Comparison of ENCODE assay signal across 10 mouse cellular contexts in the genomic region with DNA sequence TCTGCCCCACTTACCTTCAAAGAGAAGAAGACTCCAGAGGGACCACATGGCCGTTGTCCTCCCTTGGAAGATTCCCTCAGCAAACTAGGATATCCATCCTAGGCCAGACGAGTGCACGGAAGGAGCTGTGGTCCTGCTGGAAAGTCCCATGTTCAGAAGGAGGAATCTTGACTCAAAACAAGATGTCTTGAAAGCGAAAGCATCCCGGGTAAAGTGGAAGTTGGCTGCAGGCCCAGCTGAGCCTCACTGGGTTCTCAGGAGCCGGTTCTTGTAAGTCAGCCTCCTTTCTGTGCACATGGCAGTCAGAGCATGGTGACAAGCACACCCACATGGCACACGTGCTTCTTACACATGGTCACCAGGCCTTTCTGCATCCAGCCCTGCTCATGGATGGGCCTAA. TPM values are rescaled to one million over a fixed set of nuclear protein-coding genes. Genes with fewer than 3 reads are reported as not detected.
A peak's percentile ranks its signal among the peaks of the same experiment; 100 is the strongest.
DNase-seq lines count a peak whose midpoint lies in the region; ATAC-seq and TF ChIP-seq lines count a peak whose summit lies in the region.
"Had no signal": no experiment of that assay in that cellular context is flagged by ENCODE, and none has a peak within 500 bp of the region (broad histone marks: within the 10 kb centered on the region; RNA-seq: fewer than 3 reads in every experiment).

Slamf8 (minus strand) TSS at position 184 of the 400 bp plus-strand sequence.

- no peak within 1 kb of the TSS for H3K27ac ChIP-seq in lung, embryonic 14.5 days (ENCODE audit: low read depth)
- H3K27ac ChIP-seq in forebrain, postnatal 0 days (ENCODE audit: low read depth, low read length), result no peak within 1 kb of the TSS

- no peak for TF ChIP-seq POLR2A in lung, adult 2 months (IDR thresholded peaks at IDR 0.05; ENCODE audit: borderline replicate concordance, extremely low read depth, low read depth, low read length)

- no peak within 1 kb of the TSS for H3K9ac ChIP-seq in lung, embryonic 14.5 days
- H3K9ac ChIP-seq in forebrain, postnatal 0 days, result no peak within 1 kb of the TSS

- no peaks in the 10 kb centered on the region for H3K9me3 ChIP-seq in lung, embryonic 14.5 days (ENCODE audit: low read depth, low read length)
- no peaks in the 10 kb centered on the region for H3K9me3 ChIP-seq in forebrain, postnatal 0 days (ENCODE audit: low read length)

- H3K36me3 ChIP-seq in lung, embryonic 14.5 days (ENCODE audit: insufficient read depth), result no peaks in the 10 kb centered on the region
- no peaks in the 10 kb centered on the region for H3K36me3 ChIP-seq in forebrain, postnatal 0 days (ENCODE audit: insufficient read depth)

- H3K27me3 ChIP-seq in lung, embryonic 14.5 days (ENCODE audit: insufficient read depth, low read length), result peaks cover 8% of the 10 kb centered on the region; the same call in 1 of the 2 replicates
- H3K27me3 ChIP-seq in forebrain, postnatal 0 days (ENCODE audit: insufficient read depth, low read length), result no peaks in the 10 kb centered on the region

- peak; percentile 8 to 51 for DNase-seq in adrenal gland, postnatal 36 days
- no peak for DNase-seq in adrenal gland, postnatal 14 days
- DNase-seq in lung, embryonic 14.5 days, result peak; percentile 23
- no peak for DNase-seq in lung, adult 2 months
- DNase-seq in heart, adult 8-10 months (ENCODE audit: low spot score), result peak; percentile 56
- DNase-seq in forebrain, postnatal 0 days, result no peak

- 67% methylated on average over 7 of the region's 7 CpGs for WGBS in lung, embryonic 14.5 days
- WGBS in lung, adult 2 months, result 33% methylated on average over 7 of the region's 7 CpGs
- 73% methylated on average over 7 of the region's 7 CpGs for WGBS in forebrain, postnatal 0 days

- ATAC-seq in lung, embryonic 14.5 days (ENCODE audit: insufficient read depth), result no peak
- peak; percentile 38; the same call in 1 of the 2 replicates for ATAC-seq in megakaryocyte progenitor cell, adult 5-6 weeks (replicated peaks; ENCODE audit: poor library complexity)
- ATAC-seq in erythroblast, adult 5-6 weeks (replicated peaks; ENCODE audit: low FRiP score, poor library complexity, severe bottlenecking), result no peak
- no peak for ATAC-seq in forebrain, postnatal 0 days

- H3K4me1 ChIP-seq in lung, embryonic 14.5 days (ENCODE audit: insufficient read depth), result no peaks in the 10 kb centered on the region; the same call in 1 of the 2 replicates
- H3K4me1 ChIP-seq in lung, adult 2 months (ENCODE audit: control insufficient read depth, insufficient read depth, low read length), result no peaks in the 10 kb centered on the region
- peaks cover 9% of the 10 kb centered on the region; the same call in 1 of the 2 replicates for H3K4me1 ChIP-seq in forebrain, postnatal 0 days (ENCODE audit: insufficient read depth)

- H3K4me2 ChIP-seq in lung, embryonic 14.5 days, result no peak within 1 kb of the TSS
- no peak within 1 kb of the TSS for H3K4me2 ChIP-seq in forebrain, postnatal 0 days (ENCODE audit: low read depth)

- no peak within 1 kb of the TSS for H3K4me3 ChIP-seq in lung, embryonic 14.5 days (ENCODE audit: low read depth, low read length)
- H3K4me3 ChIP-seq in lung, adult 2 months (replicated peaks; ENCODE audit: extremely low read depth, low read depth, low read length), result no peak within 1 kb of the TSS
- H3K4me3 ChIP-seq in forebrain, postnatal 0 days (ENCODE audit: low read depth, low read length), result no peak within 1 kb of the TSS

- no peak for TF ChIP-seq CTCF in lung, embryonic 14.5 days (IDR thresholded peaks at IDR 0.05; ENCODE audit: low read depth)
- no peak for TF ChIP-seq CTCF in lung, adult 2 months (IDR thresholded peaks at IDR 0.05; ENCODE audit: insufficient read depth, low read length)
- no peak for TF ChIP-seq CTCF in forebrain, postnatal 0 days (IDR thresholded peaks at IDR 0.05; ENCODE audit: low read depth)

RNA-seq across cellular contexts. Expression of gene Slamf8, which starts in this region (rescaled TPM):
- total RNA-seq in adrenal gland, postnatal 36 days (2021), result under 1 TPM; 0.40 to 0.50 TPM
- total RNA-seq in adrenal gland, postnatal 14 days (2021), result 0.98 TPM in 1 of 2 replicates, not detected in the other
- not detected in 2 replicates for polyA plus RNA-seq in lung, embryonic 14.5 days (2014; fragmentation: Nextera tagmentation; extraction: Ambion mirVana)
- polyA plus RNA-seq in lung, adult 2 months (2012; rRNA removed), result 2.0 and 2.9 TPM in 2 replicates
- under 1 TPM; 0.16 to 0.31 (median 0.24) TPM for total RNA-seq in heart, adult 8-10 months (2022)
- 0.46 TPM in 1 of 2 replicates, not detected in the other for total RNA-seq in megakaryocyte progenitor cell, adult 5-6 weeks (2015)
- total RNA-seq in megakaryocyte progenitor cell, adult 5-6 weeks (2017), result 0.41 TPM in 1 of 2 replicates, not detected in the other
- not detected in 2 replicates for total RNA-seq in erythroblast, adult 5-6 weeks (2015; ENCODE audit: low replicate concordance)
- 0.68 TPM in 1 of 2 replicates, not detected in the other for total RNA-seq in erythroblast, adult 5-6 weeks (2017; ENCODE audit: low replicate concordance)
- total RNA-seq in forebrain, postnatal 0 days (2014; rRNA removed), result not detected in 2 replicates
- 0.08 TPM in 1 of 2 replicates, not detected in the other for polyA plus RNA-seq in forebrain, postnatal 0 days (2015; fragmentation: Nextera tagmentation; extraction: Ambion mirVana)
- polyA plus RNA-seq: C2C12; testis, adult 2 months had no signal

Comparison
In these comparisons a context has a peak if more than half of its experiments do, and no peak if none do; other contexts are left out.
1. Peak in DNase-seq in adrenal gland, postnatal 36 days; RNA of the gene not detected or under 1 TPM.
2. Peak in DNase-seq in lung, embryonic 14.5 days; RNA of the gene not detected or under 1 TPM.
3. Peak in DNase-seq in heart, adult 8-10 months; RNA of the gene not detected or under 1 TPM.
4. Peak in ATAC-seq in megakaryocyte progenitor cell, adult 5-6 weeks; RNA of the gene not detected or under 1 TPM.